24 mouse cellular contexts compared by ENCODE assay signal in genomic region chr13:113442169-113442568, GRCm38 (mm10).
A peak's percentile ranks its signal among the peaks of the same experiment; 100 is the strongest.
DNase-seq lines count a peak whose midpoint lies in the region; ATAC-seq and TF ChIP-seq lines count a peak whose summit lies in the region.
"Had no signal": no experiment of that assay in that cellular context is flagged by ENCODE, and none has a peak within 500 bp of the region (broad histone marks: within the 10 kb centered on the region; RNA-seq: fewer than 3 reads in every experiment).

No protein-coding gene starts in this region.

- no peaks in the 10 kb centered on the region for H3K27me3 ChIP-seq in heart, embryonic 16.5 days (ENCODE audit: control insufficient read depth, insufficient read depth, low read length)
- H3K27me3 ChIP-seq in lung, embryonic 14.5 days (ENCODE audit: insufficient read depth, low read length): no peaks in the 10 kb centered on the region
- no peaks in the 10 kb centered on the region for H3K27me3 ChIP-seq in stomach, postnatal 0 days (ENCODE audit: control insufficient read depth, insufficient read depth, low read length)
- H3K27me3 ChIP-seq: embryonic facial prominence, embryonic 13.5 days; hindbrain, embryonic 15.5 days; lung, embryonic 15.5 days; midbrain, embryonic 15.5 days had no signal

- no peak overlapping the region for H3K9ac ChIP-seq in heart, embryonic 16.5 days (ENCODE audit: low read length)
- no peak overlapping the region for H3K9ac ChIP-seq in lung, embryonic 14.5 days
- H3K9ac ChIP-seq in stomach, postnatal 0 days (ENCODE audit: low read length): no peak overlapping the region
- H3K9ac ChIP-seq: embryonic facial prominence, embryonic 13.5 days; forebrain, postnatal 0 days; hindbrain, embryonic 15.5 days; lung, embryonic 15.5 days; midbrain, embryonic 15.5 days had no signal

- peaks cover 15% of the 10 kb centered on the region for H3K4me1 ChIP-seq in heart, embryonic 16.5 days (ENCODE audit: control insufficient read depth, insufficient read depth, low read length)
- H3K4me1 ChIP-seq in lung, embryonic 14.5 days (ENCODE audit: insufficient read depth): no peaks in the 10 kb centered on the region
- no peaks in the 10 kb centered on the region for H3K4me1 ChIP-seq in stomach, postnatal 0 days (replicated peaks; ENCODE audit: control insufficient read depth, insufficient read depth)
- H3K4me1 ChIP-seq: embryonic facial prominence, embryonic 13.5 days; hindbrain, embryonic 15.5 days; midbrain, embryonic 15.5 days had no signal

- DNase-seq in embryo, embryonic 10 days (ENCODE audit: low spot score): peak; percentile 39
- no peak for DNase-seq in embryo, embryonic 9.5 days (ENCODE audit: extremely low spot score)
- DNase-seq in heart, postnatal 36 days: no peak
- peak; percentile 10 for DNase-seq in lung, embryonic 14.5 days
- no peak for DNase-seq in lung, postnatal 36 days
- no peak for DNase-seq in stomach, postnatal 0 days (ENCODE audit: low spot score)
- DNase-seq: adrenal gland, adult 8-10 months; cerebellum, adult 18-20 months; cerebellum, postnatal 36 days; forebrain, postnatal 0 days; gastrocnemius, adult 2 months; retina, postnatal 1 day; thymus, adult 18-20 months had no signal

- H3K9me3 ChIP-seq in heart, embryonic 16.5 days (replicated peaks; ENCODE audit: control insufficient read depth, low read length): no peaks in the 10 kb centered on the region
- H3K9me3 ChIP-seq in lung, embryonic 14.5 days (ENCODE audit: low read depth, low read length): no peaks in the 10 kb centered on the region
- no peaks in the 10 kb centered on the region for H3K9me3 ChIP-seq in stomach, postnatal 0 days (ENCODE audit: control insufficient read depth, low read length)
- H3K9me3 ChIP-seq: embryonic facial prominence, embryonic 13.5 days; G1E; hindbrain, embryonic 15.5 days; limb, embryonic 10.5 days; lung, embryonic 15.5 days; midbrain, embryonic 15.5 days had no signal

- TF ChIP-seq CTCF in lung, embryonic 14.5 days (IDR thresholded peaks at IDR 0.05; ENCODE audit: low read depth): no peak
- no peak for TF ChIP-seq CTCF in stomach, postnatal 0 days (IDR thresholded peaks at IDR 0.05; ENCODE audit: low read depth)

- no peaks in the 10 kb centered on the region for H3K36me3 ChIP-seq in heart, embryonic 16.5 days (ENCODE audit: control insufficient read depth, insufficient read depth)
- no peaks in the 10 kb centered on the region for H3K36me3 ChIP-seq in lung, embryonic 14.5 days (ENCODE audit: insufficient read depth)
- H3K36me3 ChIP-seq in stomach, postnatal 0 days (ENCODE audit: control insufficient read depth, insufficient read depth, low read length): no peaks in the 10 kb centered on the region
- H3K36me3 ChIP-seq: embryonic facial prominence, embryonic 13.5 days; G1E; hindbrain, embryonic 15.5 days; limb, embryonic 10.5 days; lung, embryonic 15.5 days; midbrain, embryonic 15.5 days had no signal

- no peak overlapping the region for H3K27ac ChIP-seq in heart, embryonic 16.5 days (ENCODE audit: low read length)
- H3K27ac ChIP-seq in lung, embryonic 14.5 days (ENCODE audit: low read depth): no peak overlapping the region
- H3K27ac ChIP-seq in stomach, postnatal 0 days (replicated peaks): no peak overlapping the region
- H3K27ac ChIP-seq: embryonic facial prominence, embryonic 13.5 days; gastrocnemius, adult 2 months; hindbrain, embryonic 15.5 days; left cerebral cortex, adult 2 months; limb, embryonic 10.5 days; lung, embryonic 15.5 days; midbrain, embryonic 15.5 days had no signal

- peak; percentile 81 for ATAC-seq in heart, embryonic 16.5 days (replicated peaks; ENCODE audit: extremely low read depth, insufficient read depth, low FRiP score)
- ATAC-seq in lung, embryonic 14.5 days (ENCODE audit: insufficient read depth): peak; percentile 60; the same call in 1 of the 2 replicates
- peak; percentile 13; the same call in 1 of the 2 replicates for ATAC-seq in stomach, postnatal 0 days (ENCODE audit: low FRiP score, low TSS enrichment)
- ATAC-seq in activated CD4-positive, CD25-positive, alpha-beta regulatory T cell, adult 4 months: no peak
- ATAC-seq: CD4-positive, CD25-positive, alpha-beta regulatory T cell, adult 4 months; forebrain, postnatal 0 days; intestine, embryonic 16.5 days; midbrain, embryonic 15.5 days had no signal

- 59% methylated on average over 9 of the region's 9 CpGs for WGBS in heart, embryonic 16.5 days
- 56% methylated on average over 9 of the region's 9 CpGs for WGBS in lung, embryonic 14.5 days
- WGBS in stomach, postnatal 0 days: 65% methylated on average over 9 of the region's 9 CpGs

- no peak for TF ChIP-seq EP300 in stomach, postnatal 0 days (optimal IDR thresholded peaks at IDR 0.05)

- H3K4me3 ChIP-seq in heart, embryonic 16.5 days (ENCODE audit: low read length): no peak overlapping the region
- H3K4me3 ChIP-seq in lung, embryonic 14.5 days (ENCODE audit: low read depth, low read length): no peak overlapping the region
- H3K4me3 ChIP-seq in stomach, postnatal 0 days (ENCODE audit: low read depth, low read length): no peak overlapping the region
- H3K4me3 ChIP-seq: embryonic facial prominence, embryonic 13.5 days; gastrocnemius, adult 2 months; hindbrain, embryonic 15.5 days; left cerebral cortex, adult 2 months; limb, embryonic 10.5 days; lung, embryonic 15.5 days; midbrain, embryonic 15.5 days had no signal

- intact Hi-C loops in heart, postnatal 36 days (cut with DNase I): loop anchor here (5.0 kb wide), 1 partner anchor 65 kb away; no protein-coding TSS in a partner anchor

- no peak overlapping the region for H3K4me2 ChIP-seq in heart, embryonic 16.5 days (ENCODE audit: low read depth, low read length)
- H3K4me2 ChIP-seq in lung, embryonic 14.5 days: no peak overlapping the region
- no peak overlapping the region for H3K4me2 ChIP-seq in stomach, postnatal 0 days (replicated peaks; ENCODE audit: low read depth)
- H3K4me2 ChIP-seq: embryonic facial prominence, embryonic 13.5 days; hindbrain, embryonic 15.5 days; lung, embryonic 15.5 days; midbrain, embryonic 15.5 days had no signal

Comparison
In these comparisons a context has a peak if more than half of its experiments do, and no peak if none do; other contexts are left out.
1. DNase-seq: peak in embryo, embryonic 10 days (single experiment) and lung, embryonic 14.5 days (single experiment); none in embryo, embryonic 9.5 days (single experiment), heart, postnatal 36 days (0 of 2), lung, postnatal 36 days (single experiment) and stomach, postnatal 0 days (single experiment).